Mouse (Mus musculus): ENCODE measurements at regions not wholly inside any gene's neighbourhood (a gene's known extent, or its start where the extent isn't known, plus 50 kb on each side); places are given as distances from the start of the nearest gene placed in this dataset.

GRCm38 (mm10) chr11:19423841-19424815, 405.3 kb upstream of the Meis1 start:
- TF ChIP-seq POLR2A (IDR thresholded peaks at IDR 0.05; ENCODE audit: extremely low read depth, insufficient read depth, low read length) (no peak), CTCF (IDR thresholded peaks at IDR 0.05; ENCODE audit: extremely low read depth, insufficient read depth, low read length) (no peak)

All from cortical plate, adult 2 months (tissue).